Mouse (Mus musculus) limb, embryonic 11.5 days (tissue): ENCODE measurements around the gene Gm20715. TPM values are rescaled to one million over a fixed set of nuclear protein-coding genes. Genes with fewer than 3 reads are reported as not detected.

ENCODE experiments used
- ATAC-seq: fragments of 200-750 bp; cut with Nextera tagmentation; 2 replicates; pipeline ENCODE4 v1.8.0; 2017; ENCODE audit warnings: low read depth; ENCODE audit not compliant: insufficient number of reproducible peaks, low FRiP score, low TSS enrichment
- DNase-seq: peaks from one replicate; pipeline ENCODE4 v3.0.0-alpha.2; 2015; ENCODE audit warnings: low spot score
- H3K27ac ChIP-seq: fragments of 300-500 bp; sonication (generic); replicated peaks from 2 replicates; pipeline ENCODE4 v1.5.1; 2014; ENCODE audit warnings: low read depth, mild to moderate bottlenecking, low read length
- H3K27me3 ChIP-seq: fragments of 300-500 bp; sonication (generic); 2 replicates; pipeline ENCODE4 v1.6.1; 2014; ENCODE audit warnings: mild to moderate bottlenecking, low read length, mixed read lengths; ENCODE audit not compliant: control insufficient read depth, insufficient read depth
- H3K36me3 ChIP-seq: fragments of 300-500 bp; sonication (generic); 2 replicates; pipeline ENCODE4 v1.6.1; 2014; ENCODE audit warnings: mild to moderate bottlenecking, low read length, moderate library complexity, mixed read lengths; ENCODE audit not compliant: control insufficient read depth, insufficient read depth
- H3K4me1 ChIP-seq: fragments of 300-500 bp; sonication (generic); 2 replicates; pipeline ENCODE4 v1.6.1; 2014; ENCODE audit warnings: low read length, mixed read lengths; ENCODE audit not compliant: control insufficient read depth, insufficient read depth
- H3K4me2 ChIP-seq: fragments of 300-500 bp; sonication (generic); 2 replicates; pipeline ENCODE4 v1.6.1; 2014; ENCODE audit warnings: low read depth, mild to moderate bottlenecking, moderate library complexity; ENCODE audit not compliant: severe bottlenecking
- H3K4me3 ChIP-seq: fragments of 300-500 bp; sonication (generic); 2 replicates; pipeline ENCODE4 v1.5.1; 2014; ENCODE audit warnings: low read depth, low read length
- H3K9ac ChIP-seq: fragments of 300-500 bp; sonication (generic); 2 replicates; pipeline ENCODE4 v1.6.1; 2014; ENCODE audit warnings: mild to moderate bottlenecking, low read length
- H3K9me3 ChIP-seq: fragments of 300-500 bp; sonication (generic); 2 replicates; pipeline ENCODE4 v1.6.1; 2016; ENCODE audit warnings: low read length; ENCODE audit not compliant: control insufficient read depth
- WGBS: fragments of 180-500 bp; shearing (Covaris S2); extraction: QIAGEN DNeasy Blood & Tissue Kit; methylation state at CpG from one replicate; pipeline ENCODE4 v1.1.7; 2014; 5-methylcytosine and 5-hydroxymethylcytosine counted together
- polyA plus RNA-seq: library from polyadenylated mRNA; unstranded; fragments of >200 nt; fragmentation: Nextera tagmentation; extraction: Ambion mirVana; gene quantifications from 2 replicates; pipeline ENCODE4 v1.2.1, GENCODE M21; 2014

The Gm20715 gene
- polyA plus RNA-seq, 1 experiment from 2014 or later = not detected

DNA sequence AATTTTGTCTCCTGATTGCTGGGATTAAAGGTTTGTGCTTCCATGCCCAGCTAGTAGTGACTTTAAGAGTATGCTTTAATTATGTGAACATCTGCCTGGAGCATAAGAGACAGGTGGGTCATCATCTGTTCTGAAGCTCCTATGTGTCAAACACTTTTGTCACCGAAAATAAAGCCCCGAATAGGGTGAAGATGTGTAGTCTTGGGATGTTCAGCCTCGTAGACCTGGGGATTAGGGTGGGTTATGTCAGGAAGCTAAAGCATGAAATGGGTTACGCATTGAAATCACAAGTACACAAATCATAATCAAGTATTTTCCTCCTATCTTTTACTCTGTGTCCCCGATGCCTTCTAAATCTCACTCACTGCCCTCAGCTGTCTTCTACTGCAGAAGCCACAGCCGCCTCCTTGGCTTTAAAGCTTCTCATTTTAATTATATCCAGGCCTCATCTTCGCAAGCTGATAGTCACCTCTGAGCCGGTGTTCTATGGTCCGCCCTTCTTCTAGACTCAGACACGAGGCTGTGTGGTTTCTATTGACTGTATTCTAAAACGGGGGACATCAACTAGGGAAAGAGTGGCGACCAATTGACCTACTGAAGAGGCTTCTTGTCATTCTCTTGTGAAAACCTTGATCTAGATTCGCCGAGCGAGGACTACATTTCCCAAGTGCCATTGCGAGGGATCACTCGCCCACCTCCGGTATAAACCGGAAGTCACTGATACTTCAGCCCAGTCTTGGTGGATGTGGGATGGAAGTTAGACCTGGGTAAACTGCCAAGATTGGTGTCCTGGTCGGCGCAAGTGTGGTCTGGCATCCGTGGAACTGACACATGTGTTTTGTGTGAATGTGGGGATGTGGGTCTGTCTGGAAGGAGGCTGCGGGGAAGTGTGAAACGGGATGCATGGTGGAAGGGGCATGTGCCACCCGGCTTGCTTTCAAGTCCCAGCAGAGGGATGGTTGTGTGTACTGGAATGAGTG is 11.8 kb upstream of the Gm20715 start, which contains the start of gene Smim17:
Gene Smim17, plus strand, starts transcription at position 720 of the 980 bp plus-strand sequence.
- H3K27me3 ChIP-seq = no peaks in the 10 kb centered on the region
- peak within 1 kb of the TSS; percentile 38 for H3K4me3 ChIP-seq
- 23% methylated on average over 25 of the region's 25 CpGs for WGBS
- H3K27ac ChIP-seq = no peak within 1 kb of the TSS
- no peaks in the 10 kb centered on the region for H3K36me3 ChIP-seq
- H3K9me3 ChIP-seq = no peaks in the 10 kb centered on the region
- ATAC-seq (peak; percentile 75; the same call in 1 of the 2 replicates), DNase-seq (peak; percentile 73)
- peak within 1 kb of the TSS; percentile 64 for H3K4me2 ChIP-seq
- H3K4me1 ChIP-seq = no peaks in the 10 kb centered on the region
- H3K9ac ChIP-seq = peak within 1 kb of the TSS; percentile 53

DNA sequence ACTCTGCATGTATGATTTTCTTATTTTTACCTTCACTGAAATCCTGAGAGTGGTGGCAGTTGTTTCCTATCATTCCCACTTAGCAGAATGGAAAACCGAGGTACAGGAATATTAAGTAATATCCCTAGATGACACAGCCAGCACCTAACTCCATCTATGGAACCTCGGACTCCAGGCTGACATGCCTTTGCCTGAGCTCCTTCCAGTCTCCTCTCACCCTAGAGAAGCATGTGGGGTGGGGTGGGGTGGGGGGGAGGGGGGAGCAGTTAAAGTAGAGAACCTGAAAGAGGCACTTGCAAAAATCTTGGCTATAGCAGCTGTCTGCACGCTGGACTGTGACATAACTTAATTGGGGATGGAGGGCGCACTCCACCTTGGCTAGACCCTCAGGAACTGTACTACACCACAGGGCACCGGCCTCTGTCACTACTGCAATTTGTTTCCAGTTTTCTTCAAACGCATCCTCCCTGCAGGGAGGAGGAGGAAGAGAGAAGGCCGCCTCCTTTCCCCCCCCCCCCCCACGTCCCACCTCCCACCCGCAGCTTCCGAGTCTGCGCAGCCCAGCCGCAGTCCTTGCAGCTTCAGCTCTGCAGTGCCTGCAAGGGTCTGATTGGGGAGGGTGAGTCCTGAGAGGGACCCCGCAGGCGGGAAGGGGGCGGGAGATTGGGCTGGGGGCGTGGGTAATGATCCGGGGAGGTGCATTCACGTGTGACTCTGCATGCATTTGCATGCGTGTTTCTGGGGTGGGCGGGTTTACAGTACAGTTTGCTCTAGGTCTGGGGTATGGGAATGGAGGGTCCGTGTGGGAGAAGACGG is 4.8 kb downstream of the Gm20715 start:
- WGBS = 6% methylated on average over 21 of the region's 22 CpGs
- Histone ChIP-seq H3K9me3 (no peaks in the 10 kb centered on the region), H3K4me2 (no peak overlapping the region), H3K4me1 (no peaks in the 10 kb centered on the region), H3K27ac (no peak overlapping the region), H3K36me3 (no peaks in the 10 kb centered on the region), H3K27me3 (no peaks in the 10 kb centered on the region), H3K9ac (no peak overlapping the region), H3K4me3 (no peak overlapping the region)
- DNase-seq (no peak), ATAC-seq (no peak)

DNA sequence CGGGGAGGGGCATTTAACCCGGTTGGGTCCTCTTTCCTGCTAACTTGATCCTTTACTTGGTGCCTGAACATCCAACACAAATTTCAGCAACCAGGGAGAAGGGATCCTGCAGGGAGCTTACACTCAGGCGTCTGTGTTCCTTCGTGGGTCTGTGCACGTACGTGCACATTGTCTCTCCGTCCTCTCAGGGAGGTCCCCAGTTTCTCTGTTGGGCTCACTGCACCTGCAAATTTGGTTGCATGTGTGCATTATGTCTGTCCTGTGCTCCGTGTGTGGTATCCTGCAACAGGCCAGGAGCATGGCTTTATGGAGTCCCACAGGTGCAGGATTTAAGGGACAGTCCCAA is 5.3 kb downstream of the Gm20715 start:
- Histone ChIP-seq H3K4me2 (no peak overlapping the region), H3K9me3 (no peaks in the 10 kb centered on the region), H3K4me3 (no peak overlapping the region), H3K9ac (no peak overlapping the region), H3K36me3 (no peaks in the 10 kb centered on the region), H3K27me3 (no peaks in the 10 kb centered on the region), H3K4me1 (no peaks in the 10 kb centered on the region), H3K27ac (no peak overlapping the region)
- ATAC-seq (no peak), DNase-seq (no peak)
- WGBS = 18% methylated on average over 8 of the region's 8 CpGs

DNA sequence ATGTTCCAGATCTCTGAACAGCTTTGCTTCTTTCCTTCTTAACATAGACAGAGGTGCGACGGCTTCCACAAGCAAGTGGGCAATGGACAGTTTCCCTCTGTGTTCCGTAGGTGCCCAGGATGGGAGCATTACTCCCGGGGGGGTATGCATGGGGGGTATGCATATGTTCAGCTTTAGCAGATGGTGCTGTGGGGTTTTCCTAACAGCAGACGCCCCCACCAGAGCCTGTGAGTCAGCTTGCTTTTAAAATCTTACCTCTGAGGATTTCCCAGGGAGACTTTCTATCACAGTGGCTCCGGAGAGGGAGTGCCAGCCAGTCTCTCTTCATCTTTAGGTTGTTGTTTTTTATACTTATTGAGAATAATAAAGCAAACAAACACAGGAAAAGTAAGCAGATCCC is 9.8 kb downstream of the Gm20715 start:
- no peak overlapping the region for H3K4me3 ChIP-seq
- no peak overlapping the region for H3K27ac ChIP-seq
- H3K9me3 ChIP-seq = no peaks in the 10 kb centered on the region
- no peaks in the 10 kb centered on the region for H3K36me3 ChIP-seq
- no peak overlapping the region for H3K4me2 ChIP-seq
- DNase-seq (no peak), ATAC-seq (no peak)
- no peaks in the 10 kb centered on the region for H3K27me3 ChIP-seq
- no peaks in the 10 kb centered on the region for H3K4me1 ChIP-seq
- WGBS = 80% methylated on average over 6 of the region's 6 CpGs
- no peak overlapping the region for H3K9ac ChIP-seq

DNA sequence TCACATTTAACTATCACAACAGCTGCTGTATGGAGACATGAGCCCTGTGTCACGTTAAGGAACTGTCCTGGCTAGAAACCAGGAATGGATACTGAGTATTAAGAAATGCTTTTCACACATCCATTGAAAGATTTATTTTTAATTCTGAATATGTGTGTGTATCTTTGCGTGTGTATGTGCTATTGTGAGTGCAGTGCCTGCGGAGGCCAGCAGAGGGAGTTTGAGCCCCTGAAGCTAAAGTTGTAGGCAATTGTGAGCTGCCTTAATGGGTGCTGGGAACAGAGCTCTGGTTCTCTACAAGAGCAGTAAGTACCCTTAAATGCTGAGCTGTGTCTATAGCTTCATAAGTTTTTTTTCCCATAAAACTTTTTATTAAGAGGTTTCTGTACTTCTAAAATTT is 19.3 kb downstream of the Gm20715 start:
- no peaks in the 10 kb centered on the region for H3K27me3 ChIP-seq
- ATAC-seq = no peak

DNA sequence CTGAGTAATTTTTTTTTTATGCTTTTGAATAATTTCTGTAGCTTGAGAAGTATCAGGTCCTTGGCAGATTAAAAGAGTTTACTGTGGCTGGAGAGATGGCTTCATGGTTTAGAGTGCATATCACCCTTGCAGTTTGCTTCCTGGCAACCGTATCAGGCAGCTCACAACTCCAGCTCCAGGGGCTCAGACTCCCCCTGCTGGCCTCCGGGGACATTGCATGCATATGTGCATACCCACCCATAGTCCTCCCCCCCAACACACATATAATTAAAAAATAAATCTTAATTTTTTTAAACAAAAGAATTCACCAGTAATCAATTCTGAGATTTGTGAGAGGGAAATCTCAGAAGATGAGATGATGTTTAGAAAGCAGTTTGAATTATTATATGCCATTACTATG is 20.3 kb downstream of the Gm20715 start:
- WGBS = 47% methylated on average over 2 of the region's 2 CpGs
- H3K4me3 ChIP-seq = no peak overlapping the region
- DNase-seq = peak; percentile 40

More for the DNA sequence above, 19.3 kb downstream of the Gm20715 start:
- H3K4me2 ChIP-seq = no peak overlapping the region
- no peak for DNase-seq
- no peak overlapping the region for H3K9ac ChIP-seq
- H3K36me3 ChIP-seq = no peaks in the 10 kb centered on the region
- H3K9me3 ChIP-seq = no peaks in the 10 kb centered on the region; the same call in 1 of the 2 replicates
- no peaks in the 10 kb centered on the region for H3K4me1 ChIP-seq
- WGBS = 89% methylated on average over 3 of the region's 3 CpGs
- H3K4me3 ChIP-seq = no peak overlapping the region
- H3K27ac ChIP-seq = no peak overlapping the region

DNA sequence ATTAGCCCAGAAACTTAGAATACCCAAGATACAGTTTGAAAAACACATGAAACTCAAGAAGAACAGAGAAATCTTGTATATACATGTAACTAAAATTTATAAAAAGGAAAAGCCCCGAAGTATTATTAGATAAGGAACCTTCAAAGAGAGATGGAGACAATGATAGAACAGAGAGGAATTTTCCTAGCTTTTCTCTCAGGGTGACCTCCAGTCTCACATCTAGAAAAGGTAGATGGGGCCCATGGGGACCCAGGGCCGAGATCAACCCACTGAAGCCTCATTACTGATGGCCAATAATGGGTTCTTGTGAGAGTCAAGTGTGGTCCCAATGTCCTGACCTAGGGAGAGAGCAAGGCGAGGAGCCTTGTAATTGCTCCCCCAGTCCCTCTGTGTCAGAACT is 28.3 kb downstream of the Gm20715 start, which contains the start of gene Olfr1344:
Gene Olfr1344, plus strand, starts transcription at position 301 of the 400 bp plus-strand sequence.
- Histone ChIP-seq H3K36me3 (no peaks in the 10 kb centered on the region), H3K4me1 (no peaks in the 10 kb centered on the region), H3K27ac (no peak within 1 kb of the TSS), H3K27me3 (no peaks in the 10 kb centered on the region), H3K9me3 (0 out of 2 replicates have a peak, but pooled peaks cover 4% of the 10 kb centered on the region), H3K9ac (no peak within 1 kb of the TSS), H3K4me2 (no peak within 1 kb of the TSS), H3K4me3 (no peak within 1 kb of the TSS)
- 72% methylated on average over 3 of the region's 3 CpGs for WGBS
- ATAC-seq (no peak), DNase-seq (no peak)

More for the DNA sequence above, 20.3 kb downstream of the Gm20715 start:
- no peak overlapping the region for H3K27ac ChIP-seq
- H3K4me1 ChIP-seq = no peaks in the 10 kb centered on the region
- H3K4me2 ChIP-seq = no peak overlapping the region
- no peak for ATAC-seq
- H3K27me3 ChIP-seq = no peaks in the 10 kb centered on the region
- no peaks in the 10 kb centered on the region; the same call in 1 of the 2 replicates for H3K9me3 ChIP-seq
- H3K36me3 ChIP-seq = no peaks in the 10 kb centered on the region
- H3K9ac ChIP-seq = no peak overlapping the region

DNA sequence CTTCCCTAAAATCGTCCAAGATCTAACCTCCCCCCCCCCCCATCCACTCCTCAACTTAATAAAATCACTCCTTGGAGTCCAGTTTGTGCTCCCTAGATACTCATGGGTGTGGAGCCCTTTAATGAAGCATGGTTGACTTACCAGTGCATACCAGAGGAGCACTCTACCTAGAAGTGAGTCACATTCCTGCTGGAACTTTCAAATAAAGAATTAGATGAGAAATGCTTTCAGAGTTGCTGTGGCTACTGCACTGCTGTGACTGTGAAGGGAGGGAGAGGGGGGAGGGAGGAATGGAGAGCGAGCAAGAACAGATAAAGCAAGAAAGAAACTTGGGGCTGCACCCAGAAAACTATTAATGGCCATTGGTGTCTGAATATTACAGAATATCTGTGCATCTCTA is 31.1 kb downstream of the Gm20715 start:
- no peak for DNase-seq
- no peak overlapping the region for H3K4me3 ChIP-seq
- H3K9me3 ChIP-seq = peaks cover 4% of the 10 kb centered on the region; the same call in 1 of the 2 replicates
- no peak overlapping the region for H3K9ac ChIP-seq
- H3K27me3 ChIP-seq = no peaks in the 10 kb centered on the region
- no peak overlapping the region for H3K4me2 ChIP-seq
- ATAC-seq = no peak
- no peaks in the 10 kb centered on the region for H3K36me3 ChIP-seq
- H3K4me1 ChIP-seq = no peaks in the 10 kb centered on the region
- WGBS = 69% methylated on average over 2 of the region's 2 CpGs
- H3K27ac ChIP-seq = no peak overlapping the region
